Mouse (Mus musculus): ENCODE results near the gene Misp.

The Misp gene

GRCm38 (mm10) chr10:79820782-79821181, at the start of gene Misp:
Misp (plus strand) TSS chr10:79820989.
- DNase-seq (ENCODE audit: low spot score in 2 of 2) = no peak

- DNase-seq (ENCODE audit: low spot score in 2 of 2) = no peak
These were observed 48.5 kb upstream of the Misp start for GRCm38 (mm10) chr10:79772320-79772719.

GRCm38 (mm10) chr10:79773208-79773607, 47.6 kb upstream of the Misp start:
- no peak for DNase-seq (ENCODE audit: low spot score in 2 of 2)

GRCm38 (mm10) chr10:79774486-79775279, 46.1 kb upstream of the Misp start:
- no peak for DNase-seq (ENCODE audit: low spot score in 2 of 2)

- no peak for DNase-seq (ENCODE audit: low spot score in 2 of 2)
These were observed 43.7 kb upstream of the Misp start, which contains the start of gene Fstl3 for GRCm38 (mm10) chr10:79777103-79777531. Fstl3 (plus strand) TSS chr10:79777272.

- no peak for DNase-seq (ENCODE audit: low spot score in 2 of 2)
These were observed 42.8 kb upstream of the Misp start for GRCm38 (mm10) chr10:79778006-79778405.

GRCm38 (mm10) chr10:79779193-79779592, 41.6 kb upstream of the Misp start:
- DNase-seq (ENCODE audit: low spot score in 2 of 2) = no peak

GRCm38 (mm10) chr10:79779784-79780663, 40.8 kb upstream of the Misp start:
- DNase-seq (ENCODE audit: low spot score in 2 of 2) = peak; percentile 89 to 95

GRCm38 (mm10) chr10:79780664-79781015, 40.1 kb upstream of the Misp start:
- peak; percentile 66 to 68 for DNase-seq (ENCODE audit: low spot score in 2 of 2)

- DNase-seq (ENCODE audit: low spot score in 2 of 2) = no peak
These were observed 39.6 kb upstream of the Misp start for GRCm38 (mm10) chr10:79781139-79781538.

- peak; percentile 66 to 77 for DNase-seq (ENCODE audit: low spot score in 2 of 2)
These were observed 38.8 kb upstream of the Misp start for GRCm38 (mm10) chr10:79781956-79782355.

GRCm38 (mm10) chr10:79783050-79783449, 37.7 kb upstream of the Misp start:
- DNase-seq (ENCODE audit: low spot score in 2 of 2) = no peak

- DNase-seq (ENCODE audit: low spot score in 2 of 2) = peak in 1 of 2 experiments; percentile 73
These were observed 36.6 kb upstream of the Misp start for GRCm38 (mm10) chr10:79783920-79784800.

GRCm38 (mm10) chr10:79788386-79789158, 32.2 kb upstream of the Misp start:
- peak; percentile 64 to 82 for DNase-seq (ENCODE audit: low spot score in 2 of 2)

GRCm38 (mm10) chr10:79789581-79789980, 31.2 kb upstream of the Misp start:
- no peak for DNase-seq (ENCODE audit: low spot score in 2 of 2)

- no peak for DNase-seq (ENCODE audit: low spot score in 2 of 2)
These were observed 29.9 kb upstream of the Misp start, which contains the start of gene Prss57 for GRCm38 (mm10) chr10:79790861-79791260. Prss57 (minus strand) TSS chr10:79790961.

- DNase-seq (ENCODE audit: low spot score in 2 of 2) = no peak
These were observed 28.3 kb upstream of the Misp start for GRCm38 (mm10) chr10:79792339-79793040.

GRCm38 (mm10) chr10:79793051-79793737, 27.6 kb upstream of the Misp start, which contains the start of gene Palm:
Palm (plus strand) TSS chr10:79793572.
- DNase-seq (ENCODE audit: low spot score in 2 of 2) = peak; percentile 66 to 90

GRCm38 (mm10) chr10:79793738-79794490, 26.9 kb upstream of the Misp start:
- peak; percentile 45 for DNase-seq (ENCODE audit: low spot score in 2 of 2)

Measured in thymus, postnatal 10 days (tissue).